Mouse (Mus musculus) gastrocnemius, postnatal 14 days (tissue): ENCODE data around the gene Ash1l. TPM values are rescaled to one million over a fixed set of nuclear protein-coding genes. Genes with fewer than 3 reads are reported as not detected.
A peak's percentile ranks its signal among the peaks of the same experiment; 100 is the strongest.

Experiments used
- DNase-seq: peaks from one replicate; pipeline ENCODE4 v3.0.0; 2021; ENCODE audit warnings: mixed read lengths
- intact Hi-C: fragments of 180-260 bp; cut with DNase I; formaldehyde crosslinking; loops from one replicate; pipeline ENCODE4 v1.15.1; 2025; ENCODE audit warnings: low total_unique reads
- total RNA-seq, 2 experiments: library from RNA; stranded (reverse); gene quantifications; 2 replicates each; pipeline ENCODE4 v1.2.3; 2021

Ash1l gene
- total RNA-seq, 2 experiments from 2014 or later: 24.4 to 24.7 TPM

- intact Hi-C loops: no loop called here
- peak; percentile 55 for DNase-seq
These were observed 172.9 kb downstream of the Ash1l start for GRCm38 (mm10) chr3:89123313-89123712.

GRCm38 (mm10) chr3:89124241-89124640, 173.8 kb downstream of the Ash1l start:
- intact Hi-C loops: no loop called here
- DNase-seq: no peak

GRCm38 (mm10) chr3:89125981-89126380, 175.6 kb downstream of the Ash1l start:
- intact Hi-C loops: no loop called here

More at GRCm38 (mm10) chr3:89125981-89126380, 175.6 kb downstream of the Ash1l start:
- DNase-seq: no peak

Other genes with a start within 250 kb of the Ash1l start
- gene Rit1, start 233.8 kb upstream of the Ash1l start, total RNA-seq: 10 to 100 TPM; 17.3 to 21.4 TPM
- gene Syt11, start 175.5 kb upstream of the Ash1l start, total RNA-seq: 1 to 10 TPM; 3.7 to 4.2 TPM
- 10 to 100 TPM; 11.9 to 12.5 TPM for gene Gon4l, start 115.4 kb upstream of the Ash1l start, total RNA-seq
- gene Msto1, start 36.6 kb upstream of the Ash1l start, total RNA-seq: 10 to 100 TPM; 10.5 to 12.6 TPM
- gene Dap3, start 559 bp downstream of the Ash1l start, total RNA-seq: 10 to 100 TPM; 58.7 to 62.5 TPM
- 10 to 100 TPM; 10.3 TPM for gene Rusc1, start 142.7 kb downstream of the Ash1l start, total RNA-seq
- not detected for gene Gm43738, start 150.5 kb downstream of the Ash1l start, total RNA-seq
- gene Fdps, start 151.3 kb downstream of the Ash1l start, total RNA-seq: 10 to 100 TPM; 24.7 to 30.7 TPM
- not detected for gene Pklr, start 185.5 kb downstream of the Ash1l start, total RNA-seq
- gene Hcn3, start 209.6 kb downstream of the Ash1l start, total RNA-seq: under 1 TPM; 0.41 to 0.42 TPM
- 10 to 100 TPM; 18.2 to 18.6 TPM for gene Clk2, start 214.2 kb downstream of the Ash1l start, total RNA-seq
- gene Scamp3, start 226.9 kb downstream of the Ash1l start, total RNA-seq: 10 to 100 TPM; 32.1 to 35.6 TPM
- 10 to 100 TPM; 10.7 to 12.6 TPM for gene Fam189b, start 232.5 kb downstream of the Ash1l start, total RNA-seq